In the genomic region with DNA sequence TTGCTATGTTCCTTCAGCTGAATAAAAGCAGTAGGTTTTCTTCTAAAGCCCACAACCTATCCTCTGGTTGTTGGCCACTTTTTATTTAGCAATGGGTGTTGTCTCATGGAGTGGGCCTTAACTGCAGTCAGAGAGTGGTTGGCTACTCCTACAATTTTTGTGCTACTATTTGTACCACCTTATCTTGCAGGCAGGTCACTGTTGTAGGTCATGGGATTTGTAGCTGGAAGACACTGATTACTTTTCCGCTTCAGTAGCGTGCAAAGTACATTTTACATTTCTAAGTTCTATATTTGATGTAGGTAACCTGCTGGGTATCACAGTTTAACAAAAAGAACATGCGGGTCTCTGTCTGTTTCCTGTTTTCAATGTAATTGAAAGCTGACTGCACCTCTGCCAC, we compare ENCODE assay signal across 25 mouse cellular contexts. TPM values are rescaled to one million over a fixed set of nuclear protein-coding genes. Genes with fewer than 3 reads are reported as not detected.
DNase-seq lines count a peak whose midpoint lies in the region; ATAC-seq and TF ChIP-seq lines count a peak whose summit lies in the region.
"Had no signal": no experiment of that assay in that cellular context is flagged by ENCODE, and none has a peak within 500 bp of the region (broad histone marks: within the 10 kb centered on the region; RNA-seq: fewer than 3 reads in every experiment).

No protein-coding gene starts in this region.

- peak; percentile 60; the same call in 1 of the 2 replicates for ATAC-seq in heart, postnatal 0 days (ENCODE audit: insufficient read depth, low read depth)
- 0 out of 2 replicates have a peak, but pooled peaks have one; percentile 10 for ATAC-seq in liver, postnatal 0 days
- ATAC-seq: forebrain, embryonic 13.5 days; midbrain, embryonic 13.5 days had no signal

- no peak for TF ChIP-seq CTCF in spleen, adult 2 months (IDR thresholded peaks at IDR 0.05; ENCODE audit: extremely low read depth, insufficient read depth, insufficient read length, insufficient replicate concordance)
- no peak for TF ChIP-seq CTCF in heart, postnatal 0 days (IDR thresholded peaks at IDR 0.05; ENCODE audit: low read depth)
- TF ChIP-seq CTCF in liver, postnatal 0 days (IDR thresholded peaks at IDR 0.05; ENCODE audit: low read depth), result no peak

- H3K9ac ChIP-seq in heart, postnatal 0 days (replicated peaks; ENCODE audit: low read depth, low read length), result no peak overlapping the region
- no peak overlapping the region for H3K9ac ChIP-seq in liver, postnatal 0 days (replicated peaks)
- H3K9ac ChIP-seq: forebrain, embryonic 13.5 days; hindbrain, embryonic 12.5 days; midbrain, embryonic 13.5 days; stomach, embryonic 15.5 days had no signal

- no peaks in the 10 kb centered on the region for H3K9me3 ChIP-seq in heart, embryonic 10.5 days
- H3K9me3 ChIP-seq in heart, postnatal 0 days (replicated peaks; ENCODE audit: control insufficient read depth, low read length), result no peaks in the 10 kb centered on the region
- no peaks in the 10 kb centered on the region for H3K9me3 ChIP-seq in liver, postnatal 0 days (ENCODE audit: low read length)
- H3K9me3 ChIP-seq: forebrain, embryonic 13.5 days; hindbrain, embryonic 12.5 days; limb, embryonic 10.5 days; megakaryocyte, embryonic 14.5 days; midbrain, embryonic 13.5 days; stomach, embryonic 15.5 days had no signal

- H3K27me3 ChIP-seq in heart, embryonic 10.5 days (ENCODE audit: insufficient read depth, poor library complexity, severe bottlenecking), result no peaks in the 10 kb centered on the region
- H3K27me3 ChIP-seq in spleen, adult 2 months (ENCODE audit: control insufficient read depth, insufficient read depth, low read length), result no peaks in the 10 kb centered on the region
- no peaks in the 10 kb centered on the region for H3K27me3 ChIP-seq in heart, postnatal 0 days (ENCODE audit: control insufficient read depth, insufficient read depth, low read length)
- H3K27me3 ChIP-seq in liver, postnatal 0 days (ENCODE audit: insufficient read depth, low read length), result no peaks in the 10 kb centered on the region
- H3K27me3 ChIP-seq: forebrain, embryonic 13.5 days; hindbrain, embryonic 12.5 days; megakaryocyte, embryonic 14.5 days; midbrain, embryonic 13.5 days; stomach, embryonic 15.5 days had no signal

- intact Hi-C loops in heart, postnatal 25 days (cut with DNase I), result no loop called here
- intact Hi-C loops in gastrocnemius, postnatal 36 days (cut with DNase I), result no loop called here

- no peak for TF ChIP-seq EP300 in heart, postnatal 0 days (IDR thresholded peaks at IDR 0.05; ENCODE audit: low read depth)
- TF ChIP-seq EP300 in liver, postnatal 0 days (IDR thresholded peaks at IDR 0.05; ENCODE audit: low read depth), result no peak

- TF ChIP-seq POLR2A in spleen, adult 2 months (IDR thresholded peaks at IDR 0.05; ENCODE audit: low read depth, low read length), result no peak

- peaks cover 16% of the 10 kb centered on the region for H3K36me3 ChIP-seq in heart, embryonic 10.5 days
- peaks cover 10% of the 10 kb centered on the region for H3K36me3 ChIP-seq in spleen, adult 2 months (ENCODE audit: control insufficient read depth, insufficient read depth, low read length)
- H3K36me3 ChIP-seq in heart, postnatal 0 days (replicated peaks; ENCODE audit: control insufficient read depth, insufficient read depth, low read length), result peaks cover 13% of the 10 kb centered on the region
- peaks cover 20% of the 10 kb centered on the region for H3K36me3 ChIP-seq in liver, postnatal 0 days (replicated peaks; ENCODE audit: insufficient read depth, low read length)
- H3K36me3 ChIP-seq: hindbrain, embryonic 12.5 days had no signal

- H3K4me1 ChIP-seq in heart, embryonic 10.5 days, result peaks cover 11% of the 10 kb centered on the region
- H3K4me1 ChIP-seq in spleen, adult 2 months (ENCODE audit: control insufficient read depth, insufficient read depth, insufficient read length), result peaks cover 4% of the 10 kb centered on the region
- H3K4me1 ChIP-seq in heart, postnatal 0 days (ENCODE audit: control insufficient read depth, insufficient read depth), result peaks cover 18% of the 10 kb centered on the region
- H3K4me1 ChIP-seq in liver, postnatal 0 days (ENCODE audit: insufficient read depth), result peaks cover 18% of the 10 kb centered on the region
- H3K4me1 ChIP-seq: hindbrain, embryonic 12.5 days; limb, embryonic 10.5 days; midbrain, embryonic 13.5 days; stomach, embryonic 15.5 days had no signal

- H3K4me3 ChIP-seq in heart, embryonic 10.5 days, result no peak overlapping the region
- no peak overlapping the region for H3K4me3 ChIP-seq in spleen, adult 2 months (ENCODE audit: extremely low read depth, insufficient read depth, insufficient read length)
- H3K4me3 ChIP-seq in heart, postnatal 0 days (ENCODE audit: low read depth, low read length), result no peak overlapping the region
- no peak overlapping the region for H3K4me3 ChIP-seq in liver, postnatal 0 days (ENCODE audit: low read depth, low read length)
- H3K4me3 ChIP-seq: forebrain, embryonic 13.5 days; gastrocnemius, adult 2 months; hindbrain, embryonic 12.5 days; limb, embryonic 10.5 days; megakaryocyte, embryonic 14.5 days; midbrain, embryonic 13.5 days; stomach, embryonic 15.5 days had no signal

- DNase-seq in heart, embryonic 10.5 days (ENCODE audit: low spot score), result no peak
- DNase-seq in heart, postnatal 25 days (ENCODE audit: low spot score), result no peak
- no peak for DNase-seq in spleen, adult 2 months (ENCODE audit: low read depth in 1 of 2, low spot score in 2 of 2)
- no peak for DNase-seq in spleen, adult 12 weeks (ENCODE audit: low spot score)
- DNase-seq in heart, postnatal 0 days (ENCODE audit: low spot score), result peak; percentile 38
- no peak for DNase-seq in liver, postnatal 0 days
- no peak for DNase-seq in gastrocnemius, postnatal 36 days
- no peak for DNase-seq in layer of hippocampus, adult 11-12 months (ENCODE audit: low spot score)
- DNase-seq: adrenal gland, postnatal 25 days; cerebellum, adult 9-10 months; gastrocnemius, adult 2 months; lung, adult 18-20 months; lung, postnatal 10 days; right cerebral cortex, postnatal 14 days; spleen, adult 18-20 months; thymus, adult 18-20 months; thymus, postnatal 4 days had no signal

- 66% methylated on average over 3 of the region's 3 CpGs for WGBS in heart, embryonic 10.5 days
- WGBS in spleen, adult 2 months, result 57% methylated on average over 3 of the region's 3 CpGs
- 31% methylated on average over 3 of the region's 3 CpGs for WGBS in heart, postnatal 0 days
- 50% methylated on average over 3 of the region's 3 CpGs for WGBS in liver, postnatal 0 days (ENCODE audit: insufficient replicate concordance)

- H3K27ac ChIP-seq in heart, embryonic 10.5 days, result 0 out of 2 replicates have a peak overlapping the region, but pooled peaks have one; percentile 25
- peak overlapping the region; percentile 66; the same call in 1 of the 2 replicates for H3K27ac ChIP-seq in spleen, adult 2 months (ENCODE audit: insufficient read depth, low read length)
- H3K27ac ChIP-seq in heart, postnatal 0 days (ENCODE audit: low read depth), result peak overlapping the region; percentile 87
- peak overlapping the region; percentile 51; the same call in 1 of the 2 replicates for H3K27ac ChIP-seq in liver, postnatal 0 days (ENCODE audit: low read depth)
- H3K27ac ChIP-seq: forebrain, embryonic 13.5 days; hindbrain, embryonic 12.5 days; limb, embryonic 10.5 days; midbrain, embryonic 13.5 days; stomach, embryonic 15.5 days had no signal

- no peak overlapping the region for H3K4me2 ChIP-seq in heart, postnatal 0 days (ENCODE audit: low read depth, low read length)
- H3K4me2 ChIP-seq in liver, postnatal 0 days (ENCODE audit: low read depth, low read length), result peak overlapping the region; percentile 47; the same call in 1 of the 2 replicates
- H3K4me2 ChIP-seq: forebrain, embryonic 13.5 days; hindbrain, embryonic 12.5 days; midbrain, embryonic 13.5 days; stomach, embryonic 15.5 days had no signal

RNA-seq across cellular contexts. Expression of a gene that starts 15.7 kb away (rescaled TPM):
- polyA plus RNA-seq in heart, embryonic 10.5 days (2016; fragmentation: Nextera tagmentation; extraction: Ambion mirVana), result 36.0 and 38.4 TPM in 2 replicates
- total RNA-seq in heart, postnatal 25 days (2021), result 10 to 100 TPM; 31.4 to 34.6 TPM
- polyA plus RNA-seq in spleen, adult 2 months (2012; rRNA removed), result 18.9 and 19.2 TPM in 2 replicates
- total RNA-seq in heart, postnatal 0 days (2014; rRNA removed; ENCODE audit: low replicate concordance), result 45.1 and 46.3 TPM in 2 replicates
- polyA plus RNA-seq in heart, postnatal 0 days (2015; fragmentation: Nextera tagmentation; extraction: Ambion mirVana), result 24.9 and 25.0 TPM in 2 replicates
- polyA plus RNA-seq in liver, postnatal 0 days (2015; fragmentation: Nextera tagmentation; extraction: Ambion mirVana), result 22.5 and 22.9 TPM in 2 replicates
- total RNA-seq in gastrocnemius, postnatal 36 days (2021), result 10 to 100 TPM; 18.7 to 21.8 TPM

RNA-seq across cellular contexts. Expression of a gene that starts 55.6 kb away (rescaled TPM):
- polyA plus RNA-seq in heart, embryonic 10.5 days (2016; fragmentation: Nextera tagmentation; extraction: Ambion mirVana), result 1.0 and 4.2 TPM in 2 replicates
- total RNA-seq in heart, postnatal 25 days (2021), result 100 to 1,000 TPM; 101 to 108 TPM
- polyA plus RNA-seq in spleen, adult 2 months (2012; rRNA removed), result 0.01 TPM in 1 of 2 replicates, not detected in the other
- 26.5 and 33.5 TPM in 2 replicates for total RNA-seq in heart, postnatal 0 days (2014; rRNA removed; ENCODE audit: low replicate concordance)
- polyA plus RNA-seq in heart, postnatal 0 days (2015; fragmentation: Nextera tagmentation; extraction: Ambion mirVana), result 12.2 and 12.7 TPM in 2 replicates
- polyA plus RNA-seq in liver, postnatal 0 days (2015; fragmentation: Nextera tagmentation; extraction: Ambion mirVana), result 0.04 and 0.18 TPM in 2 replicates
- total RNA-seq in gastrocnemius, postnatal 36 days (2021), result 100 to 1,000 TPM; 252 to 293 TPM
- total RNA-seq: monocyte, adult 5-6 weeks had no signal
- polyA plus RNA-seq: forebrain, embryonic 13.5 days; kidney, embryonic 14.5 days had no signal

Comparison
In these comparisons a context has a peak if more than half of its experiments do, and no peak if none do; other contexts are left out.
1. H3K27ac ChIP-seq: peak in every context shown above with its lines; median percentile 87 in heart, postnatal 0 days; 66 in spleen, adult 2 months; 51 in liver, postnatal 0 days; 25 in heart, embryonic 10.5 days.